Mouse (Mus musculus): ENCODE measurements around the gene Synpo2l. TPM values are rescaled to one million over a fixed set of nuclear protein-coding genes. Genes with fewer than 3 reads are reported as not detected.

Gene Synpo2l
- total RNA-seq, 1 experiment: 1.1 TPM

DNA sequence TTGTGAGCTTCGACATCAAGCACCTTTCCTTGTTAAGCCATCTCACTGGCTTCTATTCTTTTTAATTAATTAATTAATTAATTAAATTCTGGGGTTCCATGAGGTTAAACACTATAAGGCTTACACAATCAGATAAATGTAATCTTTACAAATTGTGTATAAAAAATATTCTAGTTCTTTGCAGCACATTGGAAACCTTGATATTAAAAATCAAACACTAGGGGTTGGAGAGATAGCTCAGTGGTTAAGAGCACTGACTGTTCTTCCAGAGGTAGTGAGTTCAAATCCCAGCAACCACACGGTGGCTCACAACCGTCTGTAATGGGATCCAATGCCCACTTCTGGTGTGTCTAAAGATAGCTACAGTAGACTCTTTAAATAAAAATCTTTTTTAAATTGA lies 45.2 kb downstream of the Synpo2l start:
- in situ Hi-C loops (cut with MboI; ENCODE audit: low sequenced_read_pairs in 2 of 2, unreplicated experiment in 2 of 2): no loop called here
- Histone ChIP-seq H3K27ac (ENCODE audit: insufficient read depth, low read depth, low read length, poor library complexity, severe bottlenecking) (no peak overlapping the region), H3K9ac (ENCODE audit: insufficient read depth, low read depth, low read length, poor library complexity, severe bottlenecking) (no peak overlapping the region), H3K9me3 (ENCODE audit: control insufficient read depth, insufficient read depth, low read depth, low read length) (no peaks in the 10 kb centered on the region), H3K36me3 (ENCODE audit: control insufficient read depth, insufficient read depth, low read length, poor library complexity, severe bottlenecking) (no peaks in the 10 kb centered on the region), H3K4me3 (ENCODE audit: insufficient read depth in 1 of 2, low read depth in 1 of 2, low read length in 2 of 2, poor library complexity in 1 of 2, severe bottlenecking in 1 of 2) (no peak overlapping the region), H3K4me1 (ENCODE audit: control insufficient read depth in 2 of 2, insufficient read depth in 2 of 2, low read length in 2 of 2, poor library complexity in 1 of 2) (peaks cover 2 to 3% of the 10 kb centered on the region in 2 experiments; a peak in 1 of 4 replicates)
- DNase-seq (ENCODE audit: low read depth, low spot score): no peak
- TF ChIP-seq CHD2 (IDR thresholded peaks at IDR 0.05; ENCODE audit: low read depth, low read length) (no peak), ZC3H11A (IDR thresholded peaks at IDR 0.05; ENCODE audit: borderline replicate concordance, low read depth, low read length) (no peak), MAFK (IDR thresholded peaks at IDR 0.05; ENCODE audit: insufficient read depth, low read depth, low read length) (no peak), ZNF384 (IDR thresholded peaks at IDR 0.05; ENCODE audit: low read depth, low read length) (no peak), HCFC1 (IDR thresholded peaks at IDR 0.05; ENCODE audit: borderline replicate concordance, insufficient read depth, low read length) (no peak)

DNA sequence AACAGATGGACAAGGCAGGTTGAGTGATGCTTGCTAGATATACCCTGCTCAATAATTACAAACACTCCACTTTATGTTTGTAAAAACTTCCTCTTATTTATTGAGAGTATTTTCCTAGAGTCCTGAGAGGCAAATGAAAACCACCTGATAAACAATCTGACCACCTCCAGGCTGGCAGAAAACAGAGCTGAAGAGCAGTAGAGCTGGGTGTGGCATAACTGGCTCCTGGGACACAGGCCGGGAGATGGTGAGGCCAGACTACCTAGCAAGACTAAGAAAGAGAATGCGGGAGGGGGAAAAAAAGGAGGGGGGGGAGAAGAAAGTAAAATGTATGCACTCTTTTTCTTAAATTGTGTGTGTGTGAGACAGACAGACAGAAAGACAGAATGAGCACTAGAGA lies 45.7 kb downstream of the Synpo2l start:
- no peak for DNase-seq (ENCODE audit: low read depth, low spot score)
- Histone ChIP-seq H3K27ac (ENCODE audit: insufficient read depth, low read depth, low read length, poor library complexity, severe bottlenecking) (no peak overlapping the region), H3K4me1 (ENCODE audit: control insufficient read depth in 2 of 2, insufficient read depth in 2 of 2, low read length in 2 of 2, poor library complexity in 1 of 2) (peaks cover 0 to 3% of the 10 kb centered on the region in 2 experiments; a peak in 1 of 4 replicates)

DNA sequence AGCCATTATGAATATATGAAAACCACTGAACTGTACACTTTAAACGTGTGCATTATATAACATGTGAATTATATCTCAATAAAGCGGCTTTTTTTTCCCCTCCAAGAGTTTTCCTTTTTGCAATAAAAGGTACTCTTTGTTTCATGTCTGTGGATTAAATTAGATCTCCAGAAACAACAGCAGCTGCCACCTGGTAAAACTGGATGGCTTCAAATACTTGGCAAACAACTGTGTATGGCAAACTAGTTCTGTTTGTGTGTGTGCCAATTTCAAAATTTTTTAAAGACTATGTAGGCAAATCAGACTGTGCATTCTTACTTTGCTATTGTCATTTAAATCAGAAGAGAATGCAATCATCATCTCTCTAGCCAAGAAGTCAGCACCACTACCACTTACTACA lies 46.3 kb downstream of the Synpo2l start:
- no peak for DNase-seq (ENCODE audit: low read depth, low spot score)
- no peak overlapping the region for H3K27ac ChIP-seq (ENCODE audit: insufficient read depth, low read depth, low read length, poor library complexity, severe bottlenecking)

More for the DNA sequence above, 45.7 kb downstream of the Synpo2l start:
- Histone ChIP-seq H3K9me3 (ENCODE audit: control insufficient read depth, insufficient read depth, low read depth, low read length) (no peaks in the 10 kb centered on the region), H3K9ac (ENCODE audit: insufficient read depth, low read depth, low read length, poor library complexity, severe bottlenecking) (no peak overlapping the region), H3K36me3 (ENCODE audit: control insufficient read depth, insufficient read depth, low read length, poor library complexity, severe bottlenecking) (no peaks in the 10 kb centered on the region), H3K4me3 (ENCODE audit: insufficient read depth in 1 of 2, low read depth in 1 of 2, low read length in 2 of 2, poor library complexity in 1 of 2, severe bottlenecking in 1 of 2) (no peak overlapping the region)
- in situ Hi-C loops (cut with MboI; ENCODE audit: low sequenced_read_pairs in 2 of 2, unreplicated experiment in 2 of 2): no loop called here
- no peak for TF ChIP-seq CHD2 (IDR thresholded peaks at IDR 0.05; ENCODE audit: low read depth, low read length)
- TF ChIP-seq HCFC1 (IDR thresholded peaks at IDR 0.05; ENCODE audit: borderline replicate concordance, insufficient read depth, low read length): no peak
- TF ChIP-seq MAFK (IDR thresholded peaks at IDR 0.05; ENCODE audit: insufficient read depth, low read depth, low read length): no peak
- TF ChIP-seq ZNF384 (IDR thresholded peaks at IDR 0.05; ENCODE audit: low read depth, low read length): no peak
- no peak for TF ChIP-seq ZC3H11A (IDR thresholded peaks at IDR 0.05; ENCODE audit: borderline replicate concordance, low read depth, low read length)

DNA sequence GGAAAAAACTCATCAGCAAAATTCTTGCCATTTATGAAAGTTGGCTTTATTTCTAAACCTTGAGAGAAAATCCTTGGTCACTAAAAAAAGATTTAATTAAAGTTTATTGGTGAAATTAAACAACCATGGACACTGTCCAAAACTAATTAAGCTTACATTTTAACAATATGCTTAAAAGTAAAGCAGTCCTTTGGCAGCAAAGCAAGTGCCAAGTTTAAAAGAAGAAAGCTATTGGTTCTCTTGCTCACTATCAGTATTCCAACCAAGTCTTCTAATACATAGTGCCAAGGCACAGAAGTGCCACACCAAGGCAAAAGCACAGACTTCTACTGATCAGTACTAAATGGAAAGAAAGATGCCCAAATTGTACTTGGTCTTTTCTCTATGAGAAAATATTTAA lies 49.0 kb downstream of the Synpo2l start:
- in situ Hi-C loops (cut with MboI; ENCODE audit: low sequenced_read_pairs in 2 of 2, unreplicated experiment in 2 of 2): no loop called here
- Histone ChIP-seq H3K4me3 (ENCODE audit: insufficient read depth in 1 of 2, low read depth in 1 of 2, low read length in 2 of 2, poor library complexity in 1 of 2, severe bottlenecking in 1 of 2) (no peak overlapping the region), H3K4me1 (ENCODE audit: control insufficient read depth in 2 of 2, insufficient read depth in 2 of 2, low read length in 2 of 2, poor library complexity in 1 of 2) (peaks cover 2 to 3% of the 10 kb centered on the region in 2 experiments; a peak in 1 of 4 replicates), H3K9ac (ENCODE audit: insufficient read depth, low read depth, low read length, poor library complexity, severe bottlenecking) (no peak overlapping the region), H3K27ac (ENCODE audit: insufficient read depth, low read depth, low read length, poor library complexity, severe bottlenecking) (no peak overlapping the region), H3K36me3 (ENCODE audit: control insufficient read depth, insufficient read depth, low read length, poor library complexity, severe bottlenecking) (no peaks in the 10 kb centered on the region), H3K9me3 (ENCODE audit: control insufficient read depth, insufficient read depth, low read depth, low read length) (no peaks in the 10 kb centered on the region)
- TF ChIP-seq CHD2 (IDR thresholded peaks at IDR 0.05; ENCODE audit: low read depth, low read length): no peak
- no peak for TF ChIP-seq ZC3H11A (IDR thresholded peaks at IDR 0.05; ENCODE audit: borderline replicate concordance, low read depth, low read length)
- no peak for TF ChIP-seq HCFC1 (IDR thresholded peaks at IDR 0.05; ENCODE audit: borderline replicate concordance, insufficient read depth, low read length)
- TF ChIP-seq ZNF384 (IDR thresholded peaks at IDR 0.05; ENCODE audit: low read depth, low read length): no peak
- no peak for TF ChIP-seq MAFK (IDR thresholded peaks at IDR 0.05; ENCODE audit: insufficient read depth, low read depth, low read length)
- no peak for DNase-seq (ENCODE audit: low read depth, low spot score)

More for the DNA sequence above, 46.3 kb downstream of the Synpo2l start:
- H3K4me1 ChIP-seq (ENCODE audit: control insufficient read depth in 2 of 2, insufficient read depth in 2 of 2, low read length in 2 of 2, poor library complexity in 1 of 2): peaks cover 0 to 3% of the 10 kb centered on the region in 2 experiments; a peak in 1 of 4 replicates
- no peaks in the 10 kb centered on the region for H3K9me3 ChIP-seq (ENCODE audit: control insufficient read depth, insufficient read depth, low read depth, low read length)
- no peak for TF ChIP-seq ZC3H11A (IDR thresholded peaks at IDR 0.05; ENCODE audit: borderline replicate concordance, low read depth, low read length)
- no peak for TF ChIP-seq CHD2 (IDR thresholded peaks at IDR 0.05; ENCODE audit: low read depth, low read length)
- TF ChIP-seq HCFC1 (IDR thresholded peaks at IDR 0.05; ENCODE audit: borderline replicate concordance, insufficient read depth, low read length): no peak
- no peak for TF ChIP-seq MAFK (IDR thresholded peaks at IDR 0.05; ENCODE audit: insufficient read depth, low read depth, low read length)
- no peak for TF ChIP-seq ZNF384 (IDR thresholded peaks at IDR 0.05; ENCODE audit: low read depth, low read length)
- H3K4me3 ChIP-seq (ENCODE audit: insufficient read depth in 1 of 2, low read depth in 1 of 2, low read length in 2 of 2, poor library complexity in 1 of 2, severe bottlenecking in 1 of 2): no peak overlapping the region
- H3K36me3 ChIP-seq (ENCODE audit: control insufficient read depth, insufficient read depth, low read length, poor library complexity, severe bottlenecking): no peaks in the 10 kb centered on the region
- in situ Hi-C loops (cut with MboI; ENCODE audit: low sequenced_read_pairs in 2 of 2, unreplicated experiment in 2 of 2): no loop called here
- H3K9ac ChIP-seq (ENCODE audit: insufficient read depth, low read depth, low read length, poor library complexity, severe bottlenecking): no peak overlapping the region
